Mouse (Mus musculus): Measurements from ENCODE around the gene Thrsp.

GRCm38 (mm10) chr7:97426566-97426965, 9.0 kb upstream of the Thrsp start:
- TF ChIP-seq CTCF (IDR thresholded peaks at IDR 0.05; ENCODE audit: low read depth): no peak
- TF ChIP-seq EP300 (IDR thresholded peaks at IDR 0.05; ENCODE audit: low read depth): no peak
